Mouse (Mus musculus): ENCODE results near the gene Igsf9. TPM values are rescaled to one million over a fixed set of nuclear protein-coding genes. Genes with fewer than 3 reads are reported as not detected.

The Igsf9 gene
- total RNA-seq, 2 experiments from 2014 or later = 6.0 to 10.6 TPM

GRCm38 (mm10) chr1:172490261-172490661 is 8.7 kb downstream of the Igsf9 start:
- peak; percentile 81 to 84 for DNase-seq (ENCODE audit: low spot score in 2 of 2)

- DNase-seq (ENCODE audit: low spot score in 2 of 2) = no peak
Measured at GRCm38 (mm10) chr1:172492047-172492446, 10.5 kb downstream of the Igsf9 start.

DNA sequence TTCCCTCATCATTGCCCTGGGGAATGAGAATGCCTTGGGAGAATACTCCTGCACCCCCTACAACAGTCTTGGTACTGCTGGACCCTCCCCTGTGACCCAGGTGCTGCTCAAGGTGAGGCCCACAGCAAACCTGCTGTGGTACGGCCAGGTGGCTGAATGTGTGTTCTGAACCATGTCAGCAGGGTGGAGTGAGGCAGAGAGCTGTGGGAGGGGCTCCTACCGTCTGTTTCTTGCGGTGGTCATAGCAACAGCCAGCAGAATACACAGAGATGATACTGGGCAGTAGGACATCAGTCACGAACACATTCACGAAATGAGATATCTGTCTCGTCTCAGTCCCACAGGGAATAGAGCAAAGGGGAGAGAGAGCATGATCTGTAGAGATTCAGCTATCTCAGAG is 11.9 kb downstream of the Igsf9 start:
- no peak for DNase-seq (ENCODE audit: low spot score in 2 of 2)

GRCm38 (mm10) chr1:172496030-172496429 is 14.4 kb downstream of the Igsf9 start:
- DNase-seq (ENCODE audit: low spot score in 2 of 2) = no peak

- no peak for DNase-seq (ENCODE audit: low spot score in 2 of 2)
Measured at GRCm38 (mm10) chr1:172497428-172497827, 15.8 kb downstream of the Igsf9 start.

DNA sequence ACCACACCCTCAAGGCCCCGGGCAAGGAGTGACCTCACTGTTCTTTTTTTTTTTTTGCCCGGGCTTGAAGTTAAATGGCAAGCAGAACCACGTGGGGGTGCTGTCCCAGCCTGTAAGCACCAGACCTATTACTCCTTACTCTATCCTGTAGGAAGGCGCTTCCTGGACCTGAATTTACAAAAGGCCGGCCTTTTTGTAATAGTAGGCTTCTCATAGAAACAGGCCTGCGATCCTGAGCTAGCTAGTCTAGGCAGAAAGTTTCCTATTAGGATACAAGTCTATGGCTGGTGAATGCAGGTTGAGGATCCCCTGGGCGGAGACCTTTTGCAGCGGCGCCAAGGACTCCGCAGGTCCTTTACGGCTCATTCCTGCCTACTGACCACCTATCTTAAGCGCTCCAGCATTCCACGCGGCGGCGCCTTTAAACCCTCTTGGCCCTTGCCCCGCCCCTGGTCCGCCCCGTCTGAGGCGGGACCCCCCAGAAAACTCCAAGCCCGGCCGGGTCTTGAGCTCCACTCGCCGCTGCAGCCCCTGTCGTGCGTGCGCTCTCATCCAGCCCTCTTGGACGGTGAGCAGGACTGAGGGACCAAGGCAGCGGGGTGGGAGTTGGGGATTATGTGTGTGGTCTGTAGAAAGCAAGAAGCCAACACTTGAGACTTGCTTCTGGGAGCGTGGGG is 18.3 kb downstream of the Igsf9 start, which contains the start of gene Tagln2:
TSS of gene Tagln2 (plus strand) at position 283 of the 677 bp plus-strand sequence.
- peak; percentile 57 to 73 for DNase-seq (ENCODE audit: low spot score in 2 of 2)

- DNase-seq (ENCODE audit: low spot score in 2 of 2) = peak; percentile 44 to 50
Measured at GRCm38 (mm10) chr1:172500451-172501370, 19.1 kb downstream of the Igsf9 start.

DNA sequence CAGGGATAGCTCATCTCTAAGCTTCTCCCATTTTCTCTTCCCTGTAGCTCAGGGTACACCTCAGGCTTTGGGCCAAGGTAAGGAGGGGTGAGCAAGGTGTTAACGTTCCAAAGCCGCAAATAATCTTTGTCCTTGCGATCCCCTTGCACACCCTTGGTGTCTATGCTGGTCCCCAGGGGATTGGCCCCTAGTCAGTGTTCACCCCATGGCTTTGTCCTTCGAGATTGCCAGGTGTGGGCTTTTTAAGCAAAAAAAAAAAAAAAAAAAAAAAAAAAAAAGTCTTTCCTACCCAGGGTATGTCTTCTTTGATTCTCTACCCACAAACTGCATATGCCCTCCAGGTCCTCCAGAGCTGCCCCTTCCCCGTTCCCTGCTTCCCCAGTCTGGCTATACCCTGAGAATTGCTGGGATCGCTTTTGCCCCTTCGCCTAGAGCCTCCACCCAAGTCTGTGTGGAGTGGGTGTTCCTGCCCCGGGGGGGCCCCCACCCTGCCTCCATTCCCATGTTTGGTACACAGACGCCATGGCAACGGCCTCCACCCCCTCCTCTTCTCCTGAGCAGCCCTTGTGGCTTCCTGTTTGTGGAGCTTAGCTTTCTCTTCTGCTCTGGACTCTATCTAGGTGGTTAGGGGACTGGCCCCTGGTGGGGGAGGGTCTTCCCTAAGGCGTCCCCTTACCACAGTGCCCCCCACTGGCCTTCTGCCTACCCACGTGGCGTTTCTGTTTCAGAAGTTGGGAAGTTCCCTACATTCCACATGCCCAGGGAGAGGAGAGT is 20.0 kb downstream of the Igsf9 start:
- DNase-seq (ENCODE audit: low spot score in 2 of 2) = peak in 1 of 2 experiments; percentile 41

DNA sequence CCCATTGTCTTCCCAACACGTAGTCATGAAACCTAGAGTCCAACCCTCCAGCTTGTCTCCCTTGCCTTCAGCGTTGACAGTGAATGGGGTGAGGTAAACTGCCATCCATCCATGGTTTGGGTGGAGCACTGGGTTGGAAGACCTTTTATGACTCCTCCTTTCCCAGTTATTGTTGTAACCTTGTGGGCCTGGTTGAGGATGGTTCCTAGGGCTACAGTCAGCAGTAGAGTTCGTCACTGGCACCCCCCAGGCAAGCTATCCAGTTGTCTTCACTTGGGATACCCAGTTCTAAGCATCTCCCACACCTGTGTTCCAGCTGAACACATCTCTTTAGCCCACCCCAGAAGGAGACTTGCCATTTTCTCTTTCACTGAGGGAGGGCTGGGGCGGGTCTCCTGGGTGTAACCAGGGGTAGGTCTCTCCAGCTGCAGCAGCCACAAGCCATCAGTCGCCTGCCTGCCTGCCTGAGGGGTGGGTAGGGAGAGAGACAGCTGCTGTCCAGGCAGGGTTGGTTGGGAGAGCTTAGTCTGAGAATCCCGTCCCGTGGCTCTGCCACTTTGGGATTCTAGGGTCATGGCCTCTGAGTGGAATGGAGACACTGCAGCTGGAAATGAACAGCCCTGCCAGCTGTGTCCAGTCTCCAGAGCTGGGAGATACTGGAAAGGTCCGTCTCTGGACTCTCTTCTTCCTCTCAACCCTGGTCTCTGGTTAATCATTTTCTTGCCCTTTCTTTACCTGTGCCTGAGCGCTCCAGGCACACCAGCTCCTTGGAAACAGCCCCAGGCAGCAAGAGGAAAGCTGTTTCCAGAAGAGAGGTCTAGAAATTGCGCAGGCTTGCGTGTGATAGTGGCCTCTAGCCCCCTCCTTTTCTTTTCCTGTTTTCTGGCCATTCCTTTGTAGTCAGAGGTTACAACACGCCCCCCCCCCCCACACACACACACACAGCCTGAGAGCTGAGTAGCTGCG is 20.8 kb downstream of the Igsf9 start:
- DNase-seq (ENCODE audit: low spot score in 2 of 2) = no peak

- DNase-seq (ENCODE audit: low spot score in 2 of 2) = no peak
Measured at GRCm38 (mm10) chr1:172503111-172503997, 21.8 kb downstream of the Igsf9 start.

DNA sequence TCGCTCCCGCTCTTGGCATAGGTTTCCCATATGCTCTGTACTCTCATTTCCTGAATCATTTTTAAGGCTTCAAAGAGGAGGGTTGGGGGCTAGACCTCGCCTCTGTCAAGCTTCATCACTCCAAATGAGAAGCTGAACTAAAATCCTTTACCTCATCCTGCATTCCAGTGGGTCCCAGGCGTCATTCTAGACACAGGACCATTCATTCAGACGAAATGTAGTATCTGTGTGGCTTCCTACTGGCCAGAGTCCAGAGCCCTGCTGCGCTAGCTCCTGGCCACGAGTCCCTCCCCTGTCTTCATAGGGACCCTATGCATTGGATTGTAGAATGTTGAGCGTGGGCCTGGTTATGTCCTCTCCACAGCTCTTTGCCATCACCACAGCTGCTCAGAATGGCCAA is 23.2 kb downstream of the Igsf9 start:
- DNase-seq (ENCODE audit: low spot score in 2 of 2) = no peak

DNA sequence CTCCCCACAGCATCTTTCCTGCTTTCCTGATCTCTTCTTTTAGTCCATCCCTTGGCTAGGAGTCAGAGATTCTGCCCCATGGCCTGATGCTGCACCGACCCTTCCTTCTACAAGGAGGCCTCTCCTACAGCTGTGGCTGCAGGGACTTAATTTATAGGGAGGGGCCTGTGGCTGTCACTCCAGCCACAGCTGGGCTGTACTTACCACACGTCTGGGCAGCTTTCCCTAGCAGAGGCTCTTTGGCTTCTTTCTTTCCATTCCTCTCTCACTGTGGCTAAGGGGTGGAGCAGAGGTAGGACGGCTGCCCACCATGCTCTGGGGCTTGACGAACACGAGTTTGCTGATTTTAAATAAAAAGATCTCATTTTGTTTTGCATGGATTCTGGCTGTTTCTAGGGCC is 25.4 kb downstream of the Igsf9 start:
- no peak for DNase-seq (ENCODE audit: low spot score in 2 of 2)

DNA sequence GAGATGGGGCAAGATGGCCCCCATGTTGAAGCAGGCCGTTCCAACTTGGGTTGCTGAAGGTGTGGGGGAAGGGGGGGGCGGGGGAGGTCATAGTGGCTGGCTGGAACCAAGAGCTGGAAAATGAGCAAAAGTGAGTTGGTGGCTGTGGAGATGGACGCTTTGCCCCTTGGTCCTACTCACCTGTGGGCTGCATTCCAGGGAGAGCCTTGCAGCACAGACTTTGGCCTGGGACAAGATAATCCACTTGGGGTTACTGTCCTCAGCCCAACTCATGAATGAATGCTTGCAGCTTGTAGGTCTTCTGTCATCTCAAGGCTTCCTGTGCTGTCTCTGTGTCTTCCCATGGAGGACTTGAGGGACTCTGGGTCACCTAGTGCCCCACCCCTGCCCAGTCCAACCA is 26.1 kb downstream of the Igsf9 start:
- no peak for DNase-seq (ENCODE audit: low spot score in 2 of 2)

GRCm38 (mm10) chr1:172508172-172508571 is 26.6 kb downstream of the Igsf9 start:
- no peak for DNase-seq (ENCODE audit: low spot score in 2 of 2)

- DNase-seq (ENCODE audit: low spot score in 2 of 2) = no peak
Measured at GRCm38 (mm10) chr1:172509235-172509634, 27.6 kb downstream of the Igsf9 start.

DNA sequence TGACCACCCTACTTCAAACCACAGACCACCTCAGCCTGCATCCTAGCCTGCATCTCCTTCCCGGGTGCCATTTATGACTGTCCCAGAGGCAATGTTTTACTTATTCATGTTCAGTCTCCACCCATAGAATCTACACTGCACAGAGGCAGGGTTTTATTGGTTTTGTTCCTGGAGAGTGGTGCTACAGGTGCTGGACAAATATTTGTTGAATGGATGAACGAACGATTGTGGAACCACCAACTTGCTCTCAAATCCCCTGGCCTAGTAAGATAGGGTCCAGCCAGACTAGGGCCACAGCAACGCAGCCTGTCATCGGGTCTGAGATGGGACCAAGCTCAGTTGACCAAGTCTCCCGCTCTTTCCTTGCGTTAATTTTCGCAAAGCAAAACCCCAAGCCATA is 28.4 kb downstream of the Igsf9 start:
- DNase-seq (ENCODE audit: low spot score in 2 of 2) = no peak

- no peak for DNase-seq (ENCODE audit: low spot score in 2 of 2)
Measured at GRCm38 (mm10) chr1:172510421-172510972, 28.9 kb downstream of the Igsf9 start.

DNA sequence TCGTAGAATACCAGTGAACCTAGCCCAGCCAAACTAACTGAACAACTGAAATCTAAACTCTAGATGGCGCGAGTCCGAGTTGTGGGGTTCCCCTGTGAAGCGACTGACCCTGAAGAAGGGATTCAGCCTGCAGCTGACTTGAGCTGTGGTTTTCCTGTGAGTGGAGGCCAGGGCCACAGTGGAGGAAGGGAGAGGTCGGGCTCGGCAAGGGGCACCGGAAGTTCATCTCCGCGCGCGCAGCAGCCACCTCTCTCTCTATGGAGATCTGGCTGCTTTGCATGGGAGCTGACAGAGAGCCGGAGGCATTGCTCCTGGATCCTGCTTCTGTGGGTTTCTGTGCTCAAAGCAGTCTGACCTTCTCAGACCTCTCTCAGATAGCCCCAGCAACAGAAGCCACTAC is 31.4 kb downstream of the Igsf9 start:
- peak in 1 of 2 experiments; percentile 42 for DNase-seq (ENCODE audit: low spot score in 2 of 2)

Data from adrenal gland, postnatal 4 days (tissue).